In genomic region chr13:70292713-70293112, GRCm38 (mm10) we compare ENCODE assay signal across 25 mouse cellular contexts.
DNase-seq lines count a peak whose midpoint lies in the region; ATAC-seq and TF ChIP-seq lines count a peak whose summit lies in the region.
"Had no signal": no experiment of that assay in that cellular context is flagged by ENCODE, and none has a peak within 500 bp of the region (broad histone marks: within the 10 kb centered on the region; RNA-seq: fewer than 3 reads in every experiment).

No protein-coding gene starts in this region.

- no peaks in the 10 kb centered on the region for H3K27me3 ChIP-seq in midbrain, embryonic 16.5 days (ENCODE audit: control insufficient read depth, insufficient read depth, low read depth, low read length)
- H3K27me3 ChIP-seq: embryonic facial prominence, embryonic 12.5 days; embryonic facial prominence, embryonic 15.5 days; heart, embryonic 13.5 days had no signal

- TF ChIP-seq CTCF in brain, embryonic 14.5 days (IDR thresholded peaks at IDR 0.05; ENCODE audit: borderline replicate concordance, extremely low read depth, insufficient read depth, insufficient read length) = no peak

- no peaks in the 10 kb centered on the region for H3K36me3 ChIP-seq in midbrain, embryonic 16.5 days (ENCODE audit: control insufficient read depth, insufficient read depth, low read length)
- H3K36me3 ChIP-seq: embryonic facial prominence, embryonic 12.5 days; embryonic facial prominence, embryonic 15.5 days; heart, embryonic 10.5 days; heart, embryonic 13.5 days had no signal

- TF ChIP-seq POLR2A in brain, embryonic 14.5 days (IDR thresholded peaks at IDR 0.05; ENCODE audit: borderline replicate concordance, extremely low read depth, insufficient read depth, insufficient read length, poor library complexity, severe bottlenecking) = no peak

- peak; percentile 3 for DNase-seq in R1 (ENCODE audit: low read depth, low spot score)
- DNase-seq in brain, embryonic 14.5 days (ENCODE audit: low read depth) = peak; percentile 55
- no peak for DNase-seq in neural tube, embryonic 10.5 days (ENCODE audit: extremely low spot score, low spot score)
- DNase-seq in cerebellum, adult 8-10 months = no peak
- DNase-seq: adrenal gland, adult 8-10 months; adrenal gland, postnatal 25 days; cerebellum, adult 18-20 months; cerebellum, adult 9-11 months; cerebellum, postnatal 25 days; gastrocnemius, postnatal 10 days; gastrocnemius, postnatal 36 days; heart, adult 2 months; heart, postnatal 14 days; heart, postnatal 4 days had no signal

- WGBS in midbrain, embryonic 16.5 days = 17% methylated on average over 3 of the region's 3 CpGs

- H3K4me1 ChIP-seq in midbrain, embryonic 16.5 days (ENCODE audit: control insufficient read depth, insufficient read depth, low read length) = peaks cover 5% of the 10 kb centered on the region
- H3K4me1 ChIP-seq: embryonic facial prominence, embryonic 12.5 days; embryonic facial prominence, embryonic 15.5 days; heart, embryonic 10.5 days; heart, embryonic 13.5 days had no signal

- H3K9me3 ChIP-seq in midbrain, embryonic 16.5 days (replicated peaks; ENCODE audit: control insufficient read depth, low read length, poor library complexity, severe bottlenecking) = no peaks in the 10 kb centered on the region; the same call in 1 of the 2 replicates
- H3K9me3 ChIP-seq: embryonic facial prominence, embryonic 12.5 days; heart, embryonic 10.5 days had no signal

- ATAC-seq in midbrain, embryonic 16.5 days = 0 out of 2 replicates have a peak, but pooled peaks have one; percentile 54
- ATAC-seq in monocyte, adult 5-6 weeks (replicated peaks; ENCODE audit: insufficient number of reproducible peaks, low FRiP score, low TSS enrichment, poor library complexity, severe bottlenecking) = no peak
- ATAC-seq: activated CD4-positive, CD25-positive, alpha-beta regulatory T cell, adult 4 months; CD4-positive, CD25-positive, alpha-beta regulatory T cell, adult 4 months; forebrain, embryonic 14.5 days; hindbrain, postnatal 0 days had no signal

- H3K9ac ChIP-seq in midbrain, embryonic 16.5 days (ENCODE audit: low read depth, low read length) = no peak overlapping the region
- H3K9ac ChIP-seq: embryonic facial prominence, embryonic 12.5 days; embryonic facial prominence, embryonic 15.5 days; heart, embryonic 13.5 days; hindbrain, embryonic 14.5 days had no signal

- H3K4me2 ChIP-seq in midbrain, embryonic 16.5 days (ENCODE audit: low read length) = no peak overlapping the region
- H3K4me2 ChIP-seq: embryonic facial prominence, embryonic 12.5 days; embryonic facial prominence, embryonic 15.5 days; heart, embryonic 13.5 days; hindbrain, embryonic 14.5 days had no signal

- no peak overlapping the region for H3K27ac ChIP-seq in midbrain, embryonic 16.5 days (ENCODE audit: low read length)
- H3K27ac ChIP-seq: embryonic facial prominence, embryonic 12.5 days; embryonic facial prominence, embryonic 15.5 days; heart, adult 2 months; heart, embryonic 10.5 days; heart, embryonic 13.5 days; hindbrain, embryonic 14.5 days; hindbrain, postnatal 0 days had no signal

- no peak overlapping the region for H3K4me3 ChIP-seq in midbrain, embryonic 16.5 days (ENCODE audit: low read depth, low read length)
- H3K4me3 ChIP-seq: embryonic facial prominence, embryonic 12.5 days; embryonic facial prominence, embryonic 15.5 days; heart, adult 2 months; heart, embryonic 10.5 days; heart, embryonic 13.5 days had no signal

Comparison
In these comparisons a context has a peak if more than half of its experiments do, and no peak if none do; other contexts are left out.
1. DNase-seq: peak in R1 (single experiment) and brain, embryonic 14.5 days (single experiment); none in neural tube, embryonic 10.5 days (single experiment) and cerebellum, adult 8-10 months (single experiment).